Mouse (Mus musculus) stomach, embryonic 15.5 days (tissue): ENCODE measurements around the gene Prdm2. TPM values are rescaled to one million over a fixed set of nuclear protein-coding genes. Genes with fewer than 3 reads are reported as not detected.

ENCODE experiments used
- ATAC-seq: fragments of 200-750 bp; cut with Nextera tagmentation; 2 replicates; pipeline ENCODE4 v1.8.0; 2017; ENCODE audit warnings: low read depth, moderate number of reproducible peaks, moderate TSS enrichment; ENCODE audit not compliant: insufficient read depth, low FRiP score
- H3K27ac ChIP-seq: fragments of 300-500 bp; sonication (generic); 2 replicates; pipeline ENCODE4 v1.5.1; 2015; ENCODE audit warnings: mild to moderate bottlenecking, inconsistent platforms
- H3K27me3 ChIP-seq: fragments of 300-500 bp; sonication (generic); replicated peaks from 2 replicates; pipeline ENCODE4 v1.6.1; 2015; ENCODE audit warnings: inconsistent platforms
- H3K36me3 ChIP-seq: fragments of 300-500 bp; sonication (generic); 2 replicates; pipeline ENCODE4 v1.6.1; 2015; ENCODE audit warnings: inconsistent platforms
- H3K4me1 ChIP-seq: fragments of 300-500 bp; sonication (generic); 2 replicates; pipeline ENCODE4 v1.6.1; 2015; ENCODE audit warnings: inconsistent platforms
- H3K4me2 ChIP-seq: fragments of 300-500 bp; sonication (generic); 2 replicates; pipeline ENCODE4 v1.6.1; 2015; ENCODE audit warnings: mild to moderate bottlenecking, inconsistent platforms
- H3K4me3 ChIP-seq: fragments of 300-500 bp; sonication (generic); replicated peaks from 2 replicates; pipeline ENCODE4 v1.5.1; 2015; ENCODE audit warnings: inconsistent platforms
- H3K9ac ChIP-seq: fragments of 300-500 bp; sonication (generic); 2 replicates; pipeline ENCODE4 v1.6.1; 2015; ENCODE audit warnings: inconsistent platforms
- H3K9me3 ChIP-seq: fragments of 300-500 bp; sonication (generic); 2 replicates; pipeline ENCODE4 v1.6.1; 2016; ENCODE audit warnings: inconsistent platforms
- WGBS: fragments of 180-500 bp; shearing (Covaris S2); methylation state at CpG from one replicate; pipeline ENCODE4 v1.1.7; 2015; 5-methylcytosine and 5-hydroxymethylcytosine counted together
- polyA plus RNA-seq: library from polyadenylated mRNA; unstranded; fragments of >200 nt; fragmentation: Nextera tagmentation; extraction: Ambion mirVana; gene quantifications from 2 replicates; pipeline ENCODE4 v1.2.1, GENCODE M21; 2015

Gene Prdm2
- polyA plus RNA-seq, 1 experiment from 2014 or later = 11.1 TPM

GRCm38 (mm10) chr4:143202653-143203052 is 10.1 kb downstream of the Prdm2 start:
- Histone ChIP-seq H3K4me2 (no peak overlapping the region), H3K4me1 (no peaks in the 10 kb centered on the region), H3K4me3 (no peak overlapping the region), H3K36me3 (no peaks in the 10 kb centered on the region), H3K27me3 (no peaks in the 10 kb centered on the region), H3K27ac (no peak overlapping the region), H3K9me3 (no peaks in the 10 kb centered on the region), H3K9ac (no peak overlapping the region)
- no peak for ATAC-seq
- WGBS = 70% methylated on average over 3 of the region's 3 CpGs

GRCm38 (mm10) chr4:143198371-143198770 is 14.4 kb downstream of the Prdm2 start:
- WGBS = 61% methylated on average over 3 of the region's 3 CpGs
- Histone ChIP-seq H3K4me3 (no peak overlapping the region), H3K27me3 (no peaks in the 10 kb centered on the region), H3K36me3 (no peaks in the 10 kb centered on the region), H3K27ac (no peak overlapping the region), H3K9me3 (no peaks in the 10 kb centered on the region), H3K4me1 (no peaks in the 10 kb centered on the region), H3K4me2 (no peak overlapping the region), H3K9ac (no peak overlapping the region)
- ATAC-seq = no peak

GRCm38 (mm10) chr4:143197845-143198356 is 14.9 kb downstream of the Prdm2 start:
- H3K9ac ChIP-seq = no peak overlapping the region
- H3K27me3 ChIP-seq = no peaks in the 10 kb centered on the region
- H3K4me3 ChIP-seq = no peak overlapping the region
- H3K4me2 ChIP-seq = no peak overlapping the region
- no peaks in the 10 kb centered on the region for H3K36me3 ChIP-seq
- H3K4me1 ChIP-seq = no peaks in the 10 kb centered on the region
- ATAC-seq = no peak
- no peaks in the 10 kb centered on the region for H3K9me3 ChIP-seq
- WGBS = 63% methylated on average over 5 of the region's 5 CpGs
- H3K27ac ChIP-seq = no peak overlapping the region

- Histone ChIP-seq H3K27ac (no peak overlapping the region), H3K27me3 (no peaks in the 10 kb centered on the region), H3K9ac (no peak overlapping the region), H3K4me3 (no peak overlapping the region), H3K9me3 (no peaks in the 10 kb centered on the region), H3K4me2 (no peak overlapping the region), H3K4me1 (peaks cover 7% of the 10 kb centered on the region), H3K36me3 (no peaks in the 10 kb centered on the region)
- 67% methylated on average over 5 of the region's 5 CpGs for WGBS
- no peak for ATAC-seq
These were observed 18.5 kb downstream of the Prdm2 start for GRCm38 (mm10) chr4:143194328-143194727.

- Histone ChIP-seq H3K9ac (no peak overlapping the region), H3K9me3 (no peaks in the 10 kb centered on the region), H3K27me3 (no peaks in the 10 kb centered on the region), H3K4me2 (no peak overlapping the region), H3K27ac (no peak overlapping the region), H3K36me3 (no peaks in the 10 kb centered on the region), H3K4me1 (peaks cover 7% of the 10 kb centered on the region), H3K4me3 (no peak overlapping the region)
- 76% methylated on average over 6 of the region's 6 CpGs for WGBS
- ATAC-seq = no peak
These were observed 19.6 kb downstream of the Prdm2 start for GRCm38 (mm10) chr4:143193164-143193563.

GRCm38 (mm10) chr4:143191783-143192182 is 21.0 kb downstream of the Prdm2 start:
- no peak overlapping the region for H3K9ac ChIP-seq
- no peaks in the 10 kb centered on the region for H3K27me3 ChIP-seq
- no peak overlapping the region for H3K4me3 ChIP-seq
- 75% methylated on average over 3 of the region's 3 CpGs for WGBS
- H3K4me1 ChIP-seq = peaks cover 7% of the 10 kb centered on the region
- H3K36me3 ChIP-seq = no peaks in the 10 kb centered on the region
- H3K4me2 ChIP-seq = no peak overlapping the region
- H3K27ac ChIP-seq = no peak overlapping the region
- ATAC-seq = no peak
- no peaks in the 10 kb centered on the region for H3K9me3 ChIP-seq

- Histone ChIP-seq H3K9me3 (no peaks in the 10 kb centered on the region), H3K9ac (no peak overlapping the region), H3K27ac (no peak overlapping the region), H3K36me3 (no peaks in the 10 kb centered on the region), H3K27me3 (no peaks in the 10 kb centered on the region), H3K4me2 (no peak overlapping the region), H3K4me1 (peaks cover 7% of the 10 kb centered on the region), H3K4me3 (no peak overlapping the region)
- 33% methylated on average over 4 of the region's 4 CpGs for WGBS
- ATAC-seq = no peak
These were observed 22.1 kb downstream of the Prdm2 start for GRCm38 (mm10) chr4:143190657-143191056.

GRCm38 (mm10) chr4:143188571-143189191 is 24.1 kb downstream of the Prdm2 start:
- no peak overlapping the region for H3K4me3 ChIP-seq
- H3K36me3 ChIP-seq = no peaks in the 10 kb centered on the region
- WGBS = 69% methylated on average over 5 of the region's 5 CpGs
- H3K27ac ChIP-seq = no peak overlapping the region
- H3K9me3 ChIP-seq = no peaks in the 10 kb centered on the region
- no peak for ATAC-seq
- no peak overlapping the region for H3K9ac ChIP-seq
- no peak overlapping the region for H3K4me2 ChIP-seq
- H3K4me1 ChIP-seq = peaks cover 7% of the 10 kb centered on the region
- H3K27me3 ChIP-seq = no peaks in the 10 kb centered on the region

GRCm38 (mm10) chr4:143186066-143186465 is 26.7 kb downstream of the Prdm2 start:
- H3K4me2 ChIP-seq = no peak overlapping the region
- no peak for ATAC-seq
- no peak overlapping the region for H3K27ac ChIP-seq
- no peaks in the 10 kb centered on the region for H3K9me3 ChIP-seq
- H3K9ac ChIP-seq = no peak overlapping the region
- no peaks in the 10 kb centered on the region for H3K27me3 ChIP-seq
- no peaks in the 10 kb centered on the region for H3K36me3 ChIP-seq
- H3K4me3 ChIP-seq = no peak overlapping the region
- H3K4me1 ChIP-seq = peaks cover 4% of the 10 kb centered on the region

- Histone ChIP-seq H3K4me1 (peaks cover under 1% of the 10 kb centered on the region; the same call in 1 of the 2 replicates), H3K27ac (no peak overlapping the region), H3K4me2 (no peak overlapping the region), H3K4me3 (no peak overlapping the region), H3K9ac (no peak overlapping the region), H3K9me3 (no peaks in the 10 kb centered on the region), H3K27me3 (no peaks in the 10 kb centered on the region), H3K36me3 (no peaks in the 10 kb centered on the region)
- no peak for ATAC-seq
- WGBS = 69% methylated on average over 9 of the region's 9 CpGs
These were observed 27.3 kb downstream of the Prdm2 start for GRCm38 (mm10) chr4:143185496-143185895.

- 85% methylated on average over 6 of the region's 6 CpGs for WGBS
- Histone ChIP-seq H3K27ac (no peak overlapping the region), H3K9ac (no peak overlapping the region), H3K4me2 (no peak overlapping the region), H3K36me3 (no peaks in the 10 kb centered on the region), H3K4me3 (no peak overlapping the region), H3K9me3 (no peaks in the 10 kb centered on the region), H3K27me3 (no peaks in the 10 kb centered on the region), H3K4me1 (no peaks in the 10 kb centered on the region)
- no peak for ATAC-seq
These were observed 29.7 kb downstream of the Prdm2 start for GRCm38 (mm10) chr4:143183141-143183540.

- no peak for ATAC-seq
- Histone ChIP-seq H3K27me3 (no peaks in the 10 kb centered on the region), H3K9ac (no peak overlapping the region), H3K4me3 (no peak overlapping the region), H3K9me3 (no peaks in the 10 kb centered on the region), H3K4me2 (no peak overlapping the region), H3K4me1 (no peaks in the 10 kb centered on the region), H3K36me3 (no peaks in the 10 kb centered on the region), H3K27ac (no peak overlapping the region)
- 94% methylated on average over 5 of the region's 5 CpGs for WGBS
These were observed 32.1 kb downstream of the Prdm2 start for GRCm38 (mm10) chr4:143180731-143181130.
